Mouse (Mus musculus) CH12.LX (cell line): ENCODE data around the gene Prokr1. TPM values are rescaled to one million over a fixed set of nuclear protein-coding genes. Genes with fewer than 3 reads are reported as not detected.
A peak's percentile ranks its signal among the peaks of the same experiment; 100 is the strongest.

ENCODE experiments used
- DNase-seq: peaks from one replicate; pipeline ENCODE4 v3.0.0-alpha.2; 2013; ENCODE audit errors: extremely low read depth
- H3K27ac ChIP-seq: 2 replicates; pipeline ENCODE4 v1.5.1; 2012; ENCODE audit warnings: low read depth, mild to moderate bottlenecking, control low read depth, moderate library complexity; ENCODE audit not compliant: insufficient read depth
- H3K27me3 ChIP-seq: replicated peaks from 2 replicates; pipeline ENCODE3; 2012; ENCODE audit warnings: inconsistent platforms
- H3K36me3 ChIP-seq, 2 experiments: replicated peaks in 1 of 2; 2 replicates each; pipeline versions ENCODE3 to v1.6.1; 2012; ENCODE audit warnings: inconsistent platforms in 1 of 2, low read length in 1 of 2, mild to moderate bottlenecking in 1 of 2, mixed read lengths in 1 of 2, moderate library complexity in 1 of 2; ENCODE audit not compliant: control insufficient read depth in 1 of 2, insufficient read depth in 1 of 2
- H3K4me1 ChIP-seq, 2 experiments: 2 replicates each; pipeline ENCODE4 v1.6.1; 2012; ENCODE audit warnings: inconsistent platforms in 1 of 2, moderate library complexity in 1 of 2; ENCODE audit not compliant: insufficient read depth in 2 of 2, control insufficient read depth in 1 of 2
- H3K4me2 ChIP-seq: 2 replicates; pipeline ENCODE4 v1.6.1; 2012; ENCODE audit warnings: low read depth, mild to moderate bottlenecking, control low read depth; ENCODE audit not compliant: poor library complexity, insufficient read depth, severe bottlenecking
- H3K4me3 ChIP-seq, 3 experiments: fragments of 150-350 bp in 1 of 3; sonication (generic) in 1 of 3; replicated peaks in 1 of 3; 2 replicates each; pipeline versions ENCODE3 to v1.5.1; 2011 to 2012; ENCODE audit warnings: low read depth in 2 of 3, low read length in 2 of 3, mild to moderate bottlenecking in 2 of 3, moderate library complexity in 2 of 3, control low read depth in 1 of 3, improper control_type of control experiment in 1 of 3, inconsistent platforms in 1 of 3, mixed read lengths in 1 of 3; ENCODE audit not compliant: poor library complexity in 1 of 3
- H3K79me2 ChIP-seq: replicated peaks from 2 replicates; pipeline ENCODE4 v1.6.1; 2012; ENCODE audit warnings: mild to moderate bottlenecking, moderate library complexity; ENCODE audit not compliant: control insufficient read depth, poor library complexity, insufficient read depth, severe bottlenecking; ENCODE audit errors: extremely low read depth
- H3K9ac ChIP-seq: 2 replicates; pipeline ENCODE4 v1.6.1; 2012; ENCODE audit warnings: low read depth, mild to moderate bottlenecking, control low read depth, moderate library complexity; ENCODE audit not compliant: insufficient read depth
- H3K9me3 ChIP-seq: replicated peaks from 2 replicates; pipeline ENCODE3; 2012; ENCODE audit warnings: low read length, inconsistent platforms, mixed read lengths
- BHLHE40 ChIP-seq: IDR thresholded peaks from 2 replicates; pipeline ENCODE4 v1.6.1; 2011; ENCODE audit warnings: mild to moderate bottlenecking, low read depth, low read length, improper control_type of control experiment
- CHD1 ChIP-seq: IDR thresholded peaks from 2 replicates; pipeline ENCODE4 v1.6.1; 2012; ENCODE audit warnings: low read depth, low read length, improper control_type of control experiment, inconsistent platforms
- CHD2 ChIP-seq: IDR thresholded peaks from 2 replicates; pipeline ENCODE4 v1.6.1; 2011; ENCODE audit warnings: low read length, improper control_type of control experiment
- CTCF ChIP-seq, 2 experiments: IDR thresholded peaks in 1 of 2; conservative IDR thresholded peaks in 1 of 2; 2 replicates each; pipeline ENCODE4 v1.5.1; 2011 to 2012; ENCODE audit warnings: low read depth in 2 of 2, low read length in 2 of 2, improper control_type of control experiment in 1 of 2, inconsistent platforms in 1 of 2, mild to moderate bottlenecking in 1 of 2, moderate library complexity in 1 of 2
- E2F4 ChIP-seq: IDR thresholded peaks from 2 replicates; pipeline ENCODE4 v1.6.1; 2011; ENCODE audit warnings: low read depth, low read length, improper control_type of control experiment; ENCODE audit not compliant: insufficient replicate concordance
- ELF1 ChIP-seq: IDR thresholded peaks from 2 replicates; pipeline ENCODE4 v1.6.1; 2014; ENCODE audit warnings: low read depth, mild to moderate bottlenecking, inconsistent platforms, low read length, improper control_type of control experiment
- EP300 ChIP-seq: IDR thresholded peaks from 2 replicates; pipeline ENCODE4 v1.6.1; 2011; ENCODE audit warnings: low read length, improper control_type of control experiment
- ETS1 ChIP-seq: conservative IDR thresholded peaks from 2 replicates; pipeline ENCODE4 v1.6.1; 2012; ENCODE audit warnings: low read depth, mild to moderate bottlenecking, inconsistent platforms, low read length, improper control_type of control experiment, moderate library complexity
- GABPA ChIP-seq: IDR thresholded peaks from 2 replicates; pipeline ENCODE4 v1.6.1; 2012; ENCODE audit warnings: low read depth, low read length, improper control_type of control experiment, inconsistent platforms; ENCODE audit not compliant: insufficient replicate concordance
- HCFC1 ChIP-seq: IDR thresholded peaks from 2 replicates; pipeline ENCODE4 v1.6.1; 2012; ENCODE audit warnings: low read depth, mild to moderate bottlenecking, inconsistent platforms, low read length, improper control_type of control experiment
- IRF4 ChIP-seq: IDR thresholded peaks from 2 replicates; pipeline ENCODE4 v1.6.1; 2014; ENCODE audit warnings: low read depth, mild to moderate bottlenecking, inconsistent platforms, low read length, improper control_type of control experiment
- JUN ChIP-seq: IDR thresholded peaks from 2 replicates; pipeline ENCODE4 v1.6.1; 2011; ENCODE audit warnings: low read depth, mild to moderate bottlenecking, low read length, improper control_type of control experiment, moderate library complexity; ENCODE audit not compliant: insufficient read depth
- JUND ChIP-seq: conservative IDR thresholded peaks from 2 replicates; pipeline ENCODE4 v1.6.1; 2011; ENCODE audit warnings: low read depth, low read length, improper control_type of control experiment
- KAT2A ChIP-seq: IDR thresholded peaks from 2 replicates; pipeline ENCODE4 v1.6.1; 2012; ENCODE audit warnings: low read length, improper control_type of control experiment, inconsistent platforms; ENCODE audit not compliant: insufficient replicate concordance
- MAFK ChIP-seq: IDR thresholded peaks from 2 replicates; pipeline ENCODE4 v1.6.1; 2011; ENCODE audit warnings: low read length, improper control_type of control experiment; ENCODE audit not compliant: insufficient replicate concordance
- MAX ChIP-seq: IDR thresholded peaks from 2 replicates; pipeline ENCODE4 v1.6.1; 2011; ENCODE audit warnings: low read length, improper control_type of control experiment
- MAZ ChIP-seq: IDR thresholded peaks from 2 replicates; pipeline ENCODE4 v1.6.1; 2012; ENCODE audit warnings: low read depth, mild to moderate bottlenecking, inconsistent platforms, low read length, improper control_type of control experiment, moderate library complexity
- MEF2A ChIP-seq: IDR thresholded peaks from 2 replicates; pipeline ENCODE4 v1.6.1; 2014; ENCODE audit warnings: low read depth, mild to moderate bottlenecking, inconsistent platforms, low read length, improper control_type of control experiment, borderline replicate concordance
- MXI1 ChIP-seq: IDR thresholded peaks from 2 replicates; pipeline ENCODE4 v1.6.1; 2011; ENCODE audit warnings: mild to moderate bottlenecking, low read depth, low read length, improper control_type of control experiment
- MYC ChIP-seq: IDR thresholded peaks from 2 replicates; pipeline ENCODE4 v1.6.1; 2011; ENCODE audit warnings: low read depth, mild to moderate bottlenecking, improper control_type of control experiment, low read length
- NELFE ChIP-seq: IDR thresholded peaks from 2 replicates; pipeline ENCODE4 v1.6.1; 2011; ENCODE audit warnings: low read depth, low read length, improper control_type of control experiment
- NRF1 ChIP-seq: IDR thresholded peaks from 2 replicates; pipeline ENCODE4 v1.6.1; 2014; ENCODE audit warnings: low read depth, mild to moderate bottlenecking, inconsistent platforms, low read length, improper control_type of control experiment, moderate library complexity
- PAX5 ChIP-seq: IDR thresholded peaks from 2 replicates; pipeline ENCODE4 v1.6.1; 2012; ENCODE audit warnings: low read length, inconsistent platforms, mixed read lengths
- POLR2A ChIP-seq: IDR thresholded peaks from 2 replicates; pipeline ENCODE4 v1.6.1; 2011; ENCODE audit warnings: low read depth, mild to moderate bottlenecking, improper control_type of control experiment, low read length
- POLR2AphosphoS2 ChIP-seq: IDR thresholded peaks from 2 replicates; pipeline ENCODE4 v1.6.1; 2011; ENCODE audit warnings: low read depth, low read length, improper control_type of control experiment
- RAD21 ChIP-seq: IDR thresholded peaks from 2 replicates; pipeline ENCODE4 v1.6.1; 2011; ENCODE audit warnings: low read depth, mild to moderate bottlenecking, low read length, improper control_type of control experiment, moderate library complexity
- RCOR1 ChIP-seq: conservative IDR thresholded peaks from 2 replicates; pipeline ENCODE4 v1.6.1; 2012; ENCODE audit warnings: low read depth, mild to moderate bottlenecking, inconsistent platforms, low read length, improper control_type of control experiment
- SIN3A ChIP-seq: IDR thresholded peaks from 2 replicates; pipeline ENCODE4 v1.6.1; 2012; ENCODE audit warnings: low read length, improper control_type of control experiment, inconsistent platforms
- SMC3 ChIP-seq: IDR thresholded peaks from 2 replicates; pipeline ENCODE4 v1.6.1; 2011; ENCODE audit warnings: low read depth, low read length, improper control_type of control experiment
- TBP ChIP-seq: conservative IDR thresholded peaks from 2 replicates; pipeline ENCODE4 v1.6.1; 2011; ENCODE audit warnings: low read depth, low read length, improper control_type of control experiment
- TCF12 ChIP-seq: IDR thresholded peaks from 2 replicates; pipeline ENCODE4 v1.6.1; 2014; ENCODE audit warnings: low read depth, mild to moderate bottlenecking, inconsistent platforms, low read length, improper control_type of control experiment
- UBTF ChIP-seq: IDR thresholded peaks from 2 replicates; pipeline ENCODE4 v1.6.1; 2012; ENCODE audit warnings: low read depth, mild to moderate bottlenecking, inconsistent platforms, low read length, improper control_type of control experiment, moderate library complexity
- USF1 ChIP-seq: IDR thresholded peaks from 2 replicates; pipeline ENCODE4 v1.6.1; 2014; ENCODE audit warnings: low read depth, mild to moderate bottlenecking, inconsistent platforms, low read length, improper control_type of control experiment
- USF2 ChIP-seq: conservative IDR thresholded peaks from 2 replicates; pipeline ENCODE4 v1.6.1; 2011; ENCODE audit warnings: low read depth, low read length, improper control_type of control experiment
- ZC3H11A ChIP-seq: IDR thresholded peaks from 2 replicates; pipeline ENCODE4 v1.6.1; 2012; ENCODE audit warnings: low read depth, mild to moderate bottlenecking, inconsistent platforms, low read length, improper control_type of control experiment
- ZKSCAN1 ChIP-seq: IDR thresholded peaks from 2 replicates; pipeline ENCODE4 v1.6.1; 2012; ENCODE audit warnings: low read depth, inconsistent platforms, low read length, improper control_type of control experiment, borderline replicate concordance
- ZMIZ1 ChIP-seq: IDR thresholded peaks from 2 replicates; pipeline ENCODE4 v1.6.1; 2012; ENCODE audit warnings: low read depth, mild to moderate bottlenecking, inconsistent platforms, low read length, improper control_type of control experiment
- ZNF384 ChIP-seq: IDR thresholded peaks from 2 replicates; pipeline ENCODE4 v1.6.1; 2012; ENCODE audit warnings: low read depth, low read length, improper control_type of control experiment, inconsistent platforms
- dilution Hi-C: fragments of 300-500 bp; cut with MboI; formaldehyde crosslinking; loops from 2 replicates; pipeline ENCODE4 v1.14.3; 2020; ENCODE audit warnings: low sequenced_read_pairs; ENCODE audit not compliant: extremely low pct_unique_long_range_greater_than_20kb, extremely low pct_ligation_motif_present
- in situ Hi-C: fragments of 300-500 bp; cut with MboI; formaldehyde crosslinking; loops from 3 replicates; pipeline ENCODE4 v1.14.3; 2019; ENCODE audit warnings: low sequenced_read_pairs, low pct_ligation_motif_present, low pct_unique_long_range_greater_than_20kb, mixed read lengths
- polyA plus RNA-seq: library from polyadenylated mRNA; unstranded; fragments of >175 nt; gene quantifications from 2 replicates; pipeline ENCODE4 v1.2.1, GENCODE M21; 2012; ENCODE audit warnings: low read depth; ENCODE audit not compliant: insufficient read length
- total RNA-seq, 2 experiments: library from RNA; depleted of rRNA; stranded (reverse); fragments of 300-350 nt in 1 of 2; fragments of >200 nt in 1 of 2; gene quantifications; 2 replicates each; pipeline ENCODE4 v1.2.3; 2012 to 2014

Gene Prokr1
- total and polyA plus RNA-seq, 3 experiments: 0.08 TPM; not detected in 2

GRCm38 (mm10) chr6:87530386-87530785 is 60.2 kb downstream of the Prokr1 start:
- dilution Hi-C loops: no loop called here
- Histone ChIP-seq H3K36me3 (peaks cover 4 to 36% of the 10 kb centered on the region in 2 experiments), H3K9ac (peak overlapping the region; percentile 59; the same call in 1 of the 2 replicates), H3K27ac (no peak overlapping the region), H3K79me2 (peaks cover 18% of the 10 kb centered on the region), H3K27me3 (no peaks in the 10 kb centered on the region), H3K4me1 (peaks cover 9 to 64% of the 10 kb centered on the region in 2 experiments), H3K4me3 (peak overlapping the region; percentile 25 to 97 (median 69)), H3K4me2 (peak overlapping the region; percentile 99), H3K9me3 (no peaks in the 10 kb centered on the region)
- TF ChIP-seq MXI1: no peak
- no peak for TF ChIP-seq USF2
- no peak for TF ChIP-seq POLR2A
- no peak for TF ChIP-seq ZKSCAN1
- no peak for TF ChIP-seq RAD21
- peak; percentile 53 for TF ChIP-seq EP300
- TF ChIP-seq RCOR1: 0 out of 2 replicates have a peak, but pooled peaks have one; percentile 20
- no peak for TF ChIP-seq GABPA
- peak; percentile 76 for TF ChIP-seq ETS1
- TF ChIP-seq MAZ: peak; percentile 61; the same call in 1 of the 2 replicates
- TF ChIP-seq IRF4: no peak
- peak; percentile 44; the same call in 1 of the 2 replicates for TF ChIP-seq JUND
- TF ChIP-seq SIN3A: peak; percentile 54; the same call in 1 of the 2 replicates
- no peak for TF ChIP-seq POLR2AphosphoS2
- TF ChIP-seq CHD2: no peak
- TF ChIP-seq UBTF: no peak
- 0 out of 2 replicates have a peak, but pooled peaks have one; percentile 19 for TF ChIP-seq MYC
- TF ChIP-seq MEF2A: peak; percentile 57; the same call in 1 of the 2 replicates
- no peak for TF ChIP-seq MAX
- no peak for TF ChIP-seq PAX5
- TF ChIP-seq BHLHE40: peak; percentile 27; the same call in 1 of the 2 replicates
- TF ChIP-seq CHD1: no peak
- TF ChIP-seq KAT2A: 0 out of 2 replicates have a peak, but pooled peaks have one; percentile 30
- no peak for TF ChIP-seq HCFC1
- no peak for TF ChIP-seq MAFK
- no peak for TF ChIP-seq ZMIZ1
- TF ChIP-seq ZC3H11A: no peak
- TF ChIP-seq E2F4: no peak
- TF ChIP-seq ELF1: no peak
- TF ChIP-seq USF1: no peak
- TF ChIP-seq ZNF384: no peak
- TF ChIP-seq NELFE: no peak
- TF ChIP-seq NRF1: no peak
- peak; percentile 56; the same call in 1 of the 2 replicates for TF ChIP-seq JUN
- TF ChIP-seq TBP: no peak
- no peak for TF ChIP-seq CTCF (conservative IDR thresholded peaks at IDR 0.05 in 1 of 2, IDR thresholded peaks at IDR 0.05 in 1 of 2; ENCODE audit: low read depth in 2 of 2, low read length in 2 of 2)
- 0 out of 2 replicates have a peak, but pooled peaks have one; percentile 21 for TF ChIP-seq TCF12
- no peak for TF ChIP-seq SMC3
- DNase-seq: no peak
- in situ Hi-C loops: no loop called here
